Mouse (Mus musculus) kidney, adult 11 months (tissue): ENCODE results near the gene Kif26b.

ENCODE experiments used
- DNase-seq: peaks from one replicate; pipeline ENCODE4 v3.0.0; 2022

Kif26b gene

GRCm38 (mm10) chr1:178733035-178733434 is 204.1 kb downstream of the Kif26b start:
- DNase-seq = no peak

- no peak for DNase-seq
Observed at GRCm38 (mm10) chr1:178734576-178734975, 205.7 kb downstream of the Kif26b start.

GRCm38 (mm10) chr1:178736931-178737330 is 208.0 kb downstream of the Kif26b start:
- DNase-seq = no peak

- DNase-seq = no peak
Observed at GRCm38 (mm10) chr1:178743820-178744219, 214.9 kb downstream of the Kif26b start.

GRCm38 (mm10) chr1:178744526-178744925 is 215.6 kb downstream of the Kif26b start:
- no peak for DNase-seq

- no peak for DNase-seq
Observed at GRCm38 (mm10) chr1:178744961-178745360, 216.0 kb downstream of the Kif26b start.

- DNase-seq = no peak
Observed at GRCm38 (mm10) chr1:178745471-178745870, 216.5 kb downstream of the Kif26b start.

- no peak for DNase-seq
Observed at GRCm38 (mm10) chr1:178747279-178748221, 218.6 kb downstream of the Kif26b start.

GRCm38 (mm10) chr1:178748222-178748600 is 219.3 kb downstream of the Kif26b start:
- no peak for DNase-seq

GRCm38 (mm10) chr1:178748617-178749016 is 219.7 kb downstream of the Kif26b start:
- DNase-seq = no peak

- no peak for DNase-seq
Observed at GRCm38 (mm10) chr1:178749786-178750185, 220.9 kb downstream of the Kif26b start.

GRCm38 (mm10) chr1:178758441-178758840 is 229.5 kb downstream of the Kif26b start:
- DNase-seq = no peak

GRCm38 (mm10) chr1:178762125-178762741 is 233.3 kb downstream of the Kif26b start:
- DNase-seq = no peak

- DNase-seq = no peak
Observed at GRCm38 (mm10) chr1:178764914-178765313, 236.0 kb downstream of the Kif26b start.

- DNase-seq = no peak
Observed at GRCm38 (mm10) chr1:178765650-178766049, 236.7 kb downstream of the Kif26b start.

GRCm38 (mm10) chr1:178768976-178769375 is 240.1 kb downstream of the Kif26b start:
- DNase-seq = no peak

- no peak for DNase-seq
Observed at GRCm38 (mm10) chr1:178769988-178770387, 241.1 kb downstream of the Kif26b start.

- DNase-seq = no peak
Observed at GRCm38 (mm10) chr1:178770626-178771362, 241.9 kb downstream of the Kif26b start.

- DNase-seq = no peak
Observed at GRCm38 (mm10) chr1:178779742-178780141, 250.8 kb downstream of the Kif26b start.

GRCm38 (mm10) chr1:178784043-178784442 is 255.1 kb downstream of the Kif26b start:
- DNase-seq = no peak

GRCm38 (mm10) chr1:178791266-178791665 is 262.3 kb downstream of the Kif26b start:
- no peak for DNase-seq

- DNase-seq = no peak
Observed at GRCm38 (mm10) chr1:178792726-178793125, 263.8 kb downstream of the Kif26b start.

GRCm38 (mm10) chr1:178794866-178795265 is 265.9 kb downstream of the Kif26b start:
- DNase-seq = no peak
